ENCODE assay signal across 10 mouse cellular contexts in the genomic region with DNA sequence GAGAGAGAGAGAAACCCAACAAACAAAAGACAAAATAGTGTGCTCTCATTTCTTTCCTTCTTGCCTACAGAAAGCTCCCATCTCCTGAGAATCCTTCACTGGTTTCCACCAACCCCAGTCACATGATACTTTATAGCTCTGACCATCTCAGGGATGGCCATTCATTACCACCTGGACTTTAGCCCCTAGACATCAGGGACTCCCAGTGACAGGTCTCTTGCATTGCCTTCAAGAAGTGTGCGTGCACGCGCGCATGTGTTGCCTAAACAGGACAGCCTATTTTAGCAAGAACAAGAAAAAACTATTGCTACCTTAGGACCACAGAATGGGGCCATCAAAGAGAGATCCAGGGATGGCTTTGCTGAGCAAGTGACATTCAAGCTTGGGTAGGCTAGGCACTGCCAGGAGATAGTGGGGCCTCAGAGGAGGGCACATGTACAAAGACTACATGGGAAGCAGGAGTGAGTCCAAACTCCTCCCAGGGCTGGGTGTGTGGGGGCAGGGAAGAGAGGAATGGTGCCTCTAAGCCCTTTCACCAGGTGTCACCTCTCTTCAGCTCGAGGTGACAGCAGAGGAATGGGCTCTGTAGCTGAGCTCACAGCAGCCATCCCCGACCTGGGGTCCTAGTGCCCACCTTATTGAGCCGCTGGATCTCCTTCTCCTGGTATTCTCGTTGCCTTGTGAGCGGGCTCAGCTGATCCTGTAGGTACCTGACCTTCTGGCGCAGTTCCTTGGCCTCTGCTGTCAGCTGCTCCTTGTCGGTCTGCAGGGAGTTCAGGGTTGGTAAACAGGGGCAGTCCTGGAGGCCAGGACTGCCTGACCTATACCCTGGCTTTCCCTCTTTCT. TPM values are rescaled to one million over a fixed set of nuclear protein-coding genes. Genes with fewer than 3 reads are reported as not detected.
A peak's percentile ranks its signal among the peaks of the same experiment; 100 is the strongest.
DNase-seq lines count a peak whose midpoint lies in the region; ATAC-seq and TF ChIP-seq lines count a peak whose summit lies in the region.
"Had no signal": no experiment of that assay in that cellular context is flagged by ENCODE, and none has a peak within 500 bp of the region (broad histone marks: within the 10 kb centered on the region; RNA-seq: fewer than 3 reads in every experiment).

No protein-coding gene starts in this region.

- peaks cover 54% of the 10 kb centered on the region for H3K36me3 ChIP-seq in kidney, embryonic 14.5 days (ENCODE audit: control insufficient read depth, insufficient read depth, low read length)
- peaks cover 72% of the 10 kb centered on the region for H3K36me3 ChIP-seq in intestine, postnatal 0 days (ENCODE audit: control insufficient read depth, insufficient read depth)
- peaks cover 88% of the 10 kb centered on the region for H3K36me3 ChIP-seq in small intestine, adult 2 months (ENCODE audit: control insufficient read depth, insufficient read depth, low read length)
- H3K36me3 ChIP-seq in embryonic facial prominence, embryonic 10.5 days (replicated peaks), result peaks cover 70% of the 10 kb centered on the region

- no peaks in the 10 kb centered on the region for H3K9me3 ChIP-seq in kidney, embryonic 14.5 days (ENCODE audit: control insufficient read depth, low read length)
- H3K9me3 ChIP-seq in intestine, postnatal 0 days (ENCODE audit: control insufficient read depth), result no peaks in the 10 kb centered on the region
- H3K9me3 ChIP-seq in embryonic facial prominence, embryonic 10.5 days, result no peaks in the 10 kb centered on the region

- ATAC-seq in kidney, embryonic 14.5 days (ENCODE audit: low FRiP score, low TSS enrichment), result no peak
- ATAC-seq in intestine, postnatal 0 days, result peak; percentile 90

- peak; percentile 67 for DNase-seq in adrenal gland, postnatal 10 days
- DNase-seq in adrenal gland, adult 8-10 months, result no peak
- DNase-seq in kidney, adult 11 months, result peak; percentile 79
- DNase-seq in embryonic facial prominence, embryonic 10.5 days (ENCODE audit: low spot score), result no peak
- no peak for DNase-seq in frontal cortex, postnatal 10 days (ENCODE audit: low spot score in 2 of 2)
- DNase-seq: lung, adult 2 months; retina, postnatal 1 day had no signal

- H3K4me3 ChIP-seq in kidney, embryonic 14.5 days (ENCODE audit: low read length), result no peak overlapping the region
- H3K4me3 ChIP-seq in intestine, postnatal 0 days (ENCODE audit: low read depth, low read length), result no peak overlapping the region
- H3K4me3 ChIP-seq in small intestine, adult 2 months (ENCODE audit: low read depth, low read length), result no peak overlapping the region
- H3K4me3 ChIP-seq in embryonic facial prominence, embryonic 10.5 days, result no peak overlapping the region

- H3K27ac ChIP-seq in kidney, embryonic 14.5 days (ENCODE audit: low read depth, low read length), result no peak overlapping the region
- H3K27ac ChIP-seq in intestine, postnatal 0 days (ENCODE audit: low read depth, low read length), result peak overlapping the region; percentile 87
- peak overlapping the region; percentile 67 for H3K27ac ChIP-seq in small intestine, adult 2 months (ENCODE audit: insufficient read depth, low read depth, low read length)
- no peak overlapping the region for H3K27ac ChIP-seq in embryonic facial prominence, embryonic 10.5 days (replicated peaks)

- 57% methylated on average over 11 of the region's 11 CpGs for WGBS in kidney, embryonic 14.5 days
- WGBS in intestine, postnatal 0 days, result 43% methylated on average over 11 of the region's 11 CpGs
- 60% methylated on average over 11 of the region's 11 CpGs for WGBS in small intestine, adult 2 months
- WGBS in embryonic facial prominence, embryonic 10.5 days, result 69% methylated on average over 11 of the region's 11 CpGs

- no peak overlapping the region for H3K9ac ChIP-seq in kidney, embryonic 14.5 days (ENCODE audit: low read depth, low read length)
- no peak overlapping the region for H3K9ac ChIP-seq in intestine, postnatal 0 days (ENCODE audit: low read depth, low read length)

- no peaks in the 10 kb centered on the region for H3K27me3 ChIP-seq in kidney, embryonic 14.5 days (ENCODE audit: control insufficient read depth, insufficient read depth, low read length)
- H3K27me3 ChIP-seq in intestine, postnatal 0 days (replicated peaks; ENCODE audit: control insufficient read depth, insufficient read depth, low read length), result no peaks in the 10 kb centered on the region
- no peaks in the 10 kb centered on the region for H3K27me3 ChIP-seq in small intestine, adult 2 months (ENCODE audit: control insufficient read depth, insufficient read depth, low read length)
- no peaks in the 10 kb centered on the region for H3K27me3 ChIP-seq in embryonic facial prominence, embryonic 10.5 days (replicated peaks; ENCODE audit: low read depth, poor library complexity, severe bottlenecking)

- no peak for TF ChIP-seq CTCF in intestine, postnatal 0 days (IDR thresholded peaks at IDR 0.05; ENCODE audit: low read depth)
- TF ChIP-seq CTCF in small intestine, adult 2 months (IDR thresholded peaks at IDR 0.05; ENCODE audit: extremely low read depth, insufficient read length, insufficient replicate concordance, low read depth, low read length), result no peak

- H3K4me2 ChIP-seq in kidney, embryonic 14.5 days (replicated peaks; ENCODE audit: low read depth, low read length), result no peak overlapping the region
- H3K4me2 ChIP-seq in intestine, postnatal 0 days (replicated peaks; ENCODE audit: low read depth), result no peak overlapping the region

- no peak for TF ChIP-seq POLR2A in small intestine, adult 2 months (IDR thresholded peaks at IDR 0.05; ENCODE audit: low read depth, low read length)

- H3K4me1 ChIP-seq in kidney, embryonic 14.5 days (ENCODE audit: control insufficient read depth, insufficient read depth, low read length), result 0 out of 2 replicates have a peak, but pooled peaks cover 3% of the 10 kb centered on the region
- no peaks in the 10 kb centered on the region; the same call in 1 of the 2 replicates for H3K4me1 ChIP-seq in intestine, postnatal 0 days (replicated peaks; ENCODE audit: control insufficient read depth, insufficient read depth, low read length)
- H3K4me1 ChIP-seq in small intestine, adult 2 months (ENCODE audit: control insufficient read depth, insufficient read depth, insufficient read length, low read length), result peaks cover 7% of the 10 kb centered on the region; the same call in 1 of the 2 replicates
- H3K4me1 ChIP-seq in embryonic facial prominence, embryonic 10.5 days, result peaks cover 16% of the 10 kb centered on the region

RNA-seq across cellular contexts. Expression of a gene that starts 18.1 kb away (rescaled TPM):
- 100 to 1,000 TPM; 116 to 123 TPM for total RNA-seq in adrenal gland, postnatal 10 days (2021)
- 100 to 1,000 TPM in 3 of 4 experiments, 10 to 100 TPM in 1; 89.1 to 315 (median 150) TPM for total RNA-seq in adrenal gland, adult 8-10 months (2022)
- polyA plus RNA-seq in kidney, embryonic 14.5 days (2014; fragmentation: Nextera tagmentation; extraction: Ambion mirVana), result 83.0 and 101 TPM in 2 replicates
- polyA plus RNA-seq in intestine, postnatal 0 days (2015; fragmentation: Nextera tagmentation; extraction: Ambion mirVana), result 6,664 and 6,785 TPM in 2 replicates
- 52.2 and 90.3 TPM in 2 replicates for polyA plus RNA-seq in small intestine, adult 2 months (2012; rRNA removed)
- 72.8 and 90.1 TPM in 2 replicates for polyA plus RNA-seq in embryonic facial prominence, embryonic 10.5 days (2016; fragmentation: Nextera tagmentation; extraction: Ambion mirVana)

RNA-seq across cellular contexts. Expression of a gene that starts 42.4 kb away (rescaled TPM):
- total RNA-seq in adrenal gland, postnatal 10 days (2021), result 10 to 100 TPM; 53.2 to 64.1 TPM
- total RNA-seq in adrenal gland, adult 8-10 months (2022), result 100 to 1,000 TPM in 2 of 4 experiments, 10 to 100 TPM in 2; 94.2 to 126 (median 103) TPM
- 12.3 and 14.8 TPM in 2 replicates for polyA plus RNA-seq in kidney, embryonic 14.5 days (2014; fragmentation: Nextera tagmentation; extraction: Ambion mirVana)
- 29.9 and 30.3 TPM in 2 replicates for polyA plus RNA-seq in intestine, postnatal 0 days (2015; fragmentation: Nextera tagmentation; extraction: Ambion mirVana)
- polyA plus RNA-seq in small intestine, adult 2 months (2012; rRNA removed), result 47.9 and 122 TPM in 2 replicates
- polyA plus RNA-seq in embryonic facial prominence, embryonic 10.5 days (2016; fragmentation: Nextera tagmentation; extraction: Ambion mirVana), result 11.7 and 11.9 TPM in 2 replicates

RNA-seq across cellular contexts. Expression of a gene that starts 54.2 kb away (rescaled TPM):
- total RNA-seq in adrenal gland, postnatal 10 days (2021), result 100 to 1,000 TPM; 337 to 370 TPM
- total RNA-seq in adrenal gland, adult 8-10 months (2022), result 100 to 1,000 TPM; 236 to 370 (median 298) TPM
- 720 and 912 TPM in 2 replicates for polyA plus RNA-seq in kidney, embryonic 14.5 days (2014; fragmentation: Nextera tagmentation; extraction: Ambion mirVana)
- polyA plus RNA-seq in intestine, postnatal 0 days (2015; fragmentation: Nextera tagmentation; extraction: Ambion mirVana), result 1,016 and 1,041 TPM in 2 replicates
- polyA plus RNA-seq in small intestine, adult 2 months (2012; rRNA removed), result 371 and 593 TPM in 2 replicates
- 643 and 644 TPM in 2 replicates for polyA plus RNA-seq in embryonic facial prominence, embryonic 10.5 days (2016; fragmentation: Nextera tagmentation; extraction: Ambion mirVana)

RNA-seq across cellular contexts. Expression of a gene that starts 59.6 kb away (rescaled TPM):
- total RNA-seq in adrenal gland, postnatal 10 days (2021), result 10 to 100 TPM; 14.5 to 30.3 TPM
- 10 to 100 TPM in 2 of 4 experiments, 1 to 10 TPM in 2; 3.4 to 14.4 (median 9.6) TPM for total RNA-seq in adrenal gland, adult 8-10 months (2022)
- polyA plus RNA-seq in kidney, embryonic 14.5 days (2014; fragmentation: Nextera tagmentation; extraction: Ambion mirVana), result 6.7 and 9.6 TPM in 2 replicates
- polyA plus RNA-seq in intestine, postnatal 0 days (2015; fragmentation: Nextera tagmentation; extraction: Ambion mirVana), result 2.7 and 5.8 TPM in 2 replicates
- 0.03 and 0.15 TPM in 2 replicates for polyA plus RNA-seq in small intestine, adult 2 months (2012; rRNA removed)
- 6.7 and 6.9 TPM in 2 replicates for polyA plus RNA-seq in embryonic facial prominence, embryonic 10.5 days (2016; fragmentation: Nextera tagmentation; extraction: Ambion mirVana)

Comparison
In these comparisons a context has a peak if more than half of its experiments do, and no peak if none do; other contexts are left out.
1. DNase-seq: peak in adrenal gland, postnatal 10 days (single experiment) and kidney, adult 11 months (single experiment); none in adrenal gland, adult 8-10 months (single experiment), embryonic facial prominence, embryonic 10.5 days (single experiment) and frontal cortex, postnatal 10 days (0 of 2).
2. H3K27ac ChIP-seq: peak in intestine, postnatal 0 days (single experiment) and small intestine, adult 2 months (single experiment); none in kidney, embryonic 14.5 days (single experiment) and embryonic facial prominence, embryonic 10.5 days (single experiment).
3. RNA of a gene that starts 18.1 kb away (polyA plus RNA-seq): 6,664 to 6,785 TPM in intestine, postnatal 0 days; 83.0 to 101 TPM in kidney, embryonic 14.5 days, 52.2 to 90.3 TPM in small intestine, adult 2 months and 72.8 to 90.1 TPM in embryonic facial prominence, embryonic 10.5 days; every median in the first group is over 10 times any median in the second.